Mouse (Mus musculus) intestine, embryonic 16.5 days (tissue): Measurements from ENCODE around the gene Gm17606. TPM values are rescaled to one million over a fixed set of nuclear protein-coding genes. Genes with fewer than 3 reads are reported as not detected.

Source experiments
- ATAC-seq: fragments of 200-750 bp; cut with Nextera tagmentation; 2 replicates; pipeline ENCODE4 v1.8.0; 2017; ENCODE audit warnings: moderate TSS enrichment, moderate library complexity
- H3K27ac ChIP-seq: fragments of 300-500 bp; sonication (generic); 2 replicates; pipeline ENCODE4 v1.5.1; 2014; ENCODE audit warnings: mild to moderate bottlenecking, low read length
- H3K27me3 ChIP-seq: fragments of 300-500 bp; sonication (generic); replicated peaks from 2 replicates; pipeline ENCODE4 v1.6.1; 2014; ENCODE audit warnings: low read length, control low read depth, mixed read lengths; ENCODE audit not compliant: control insufficient read depth, insufficient read depth
- H3K36me3 ChIP-seq: fragments of 300-500 bp; sonication (generic); 2 replicates; pipeline ENCODE4 v1.6.1; 2014; ENCODE audit warnings: low read length, control low read depth; ENCODE audit not compliant: control insufficient read depth, insufficient read depth
- H3K4me1 ChIP-seq: fragments of 300-500 bp; sonication (generic); 2 replicates; pipeline ENCODE4 v1.6.1; 2014; ENCODE audit warnings: low read length, control low read depth, mixed read lengths; ENCODE audit not compliant: control insufficient read depth, insufficient read depth
- H3K4me2 ChIP-seq: fragments of 300-500 bp; sonication (generic); 2 replicates; pipeline ENCODE4 v1.6.1; 2014; ENCODE audit warnings: low read depth, low read length, control low read depth
- H3K4me3 ChIP-seq: fragments of 300-500 bp; sonication (generic); 2 replicates; pipeline ENCODE4 v1.5.1; 2014; ENCODE audit warnings: mild to moderate bottlenecking, low read length
- H3K9ac ChIP-seq: fragments of 300-500 bp; sonication (generic); 2 replicates; pipeline ENCODE4 v1.6.1; 2014; ENCODE audit warnings: low read depth, low read length
- H3K9me3 ChIP-seq: fragments of 300-500 bp; sonication (generic); 2 replicates; pipeline ENCODE4 v1.6.1; 2016; ENCODE audit warnings: low read length, control low read depth; ENCODE audit not compliant: control insufficient read depth
- WGBS: fragments of 180-500 bp; shearing (Covaris S2); extraction: QIAGEN DNeasy Blood & Tissue Kit; methylation state at CpG from one replicate; pipeline ENCODE4 v1.1.7; 2014; 5-methylcytosine and 5-hydroxymethylcytosine counted together
- polyA plus RNA-seq: library from polyadenylated mRNA; unstranded; fragments of >200 nt; fragmentation: Nextera tagmentation; extraction: Ambion mirVana; gene quantifications from 2 replicates; pipeline ENCODE4 v1.2.1, GENCODE M21; 2015

Gm17606 gene
- polyA plus RNA-seq, 1 experiment from 2014 or later: not detected

DNA sequence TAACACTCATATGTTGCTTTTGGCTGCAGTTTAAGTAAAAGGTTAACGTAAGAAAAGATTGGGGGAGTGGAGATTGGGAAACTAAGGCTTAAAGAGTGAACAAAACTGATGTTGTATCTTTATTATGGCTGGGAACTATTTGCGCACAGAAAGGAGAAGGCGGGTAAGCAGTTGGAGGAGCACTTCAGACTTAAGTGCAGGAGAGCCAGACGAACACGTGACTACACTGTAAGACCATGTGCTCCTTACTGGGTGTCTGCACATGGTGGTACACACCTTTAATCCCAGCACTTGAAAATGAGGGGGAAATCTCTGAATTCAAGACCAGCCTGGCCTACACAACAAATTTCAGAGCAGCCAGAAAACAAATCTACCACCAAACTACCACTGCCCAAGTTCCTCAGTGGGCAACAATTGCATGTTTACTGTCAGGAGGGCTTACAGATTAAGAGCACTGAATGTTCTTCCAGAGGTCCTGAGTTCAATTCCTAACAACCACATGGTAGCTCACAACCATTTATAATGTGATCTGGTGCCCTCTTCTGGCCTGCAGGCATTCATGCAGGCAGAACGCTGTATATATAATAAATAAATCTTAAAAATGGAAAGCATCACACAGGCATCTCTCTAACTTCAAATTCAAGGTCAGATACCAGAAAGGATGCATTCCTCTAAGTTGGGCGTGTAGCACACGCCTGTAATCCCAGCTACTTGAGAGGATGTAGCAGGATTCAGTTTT is 6.3 kb downstream of the Gm17606 start:
- 88% methylated on average over 8 of the region's 8 CpGs for WGBS

GRCm38 (mm10) chr14:54647900-54648299 is 7.1 kb downstream of the Gm17606 start:
- H3K4me1 ChIP-seq: peaks cover 23% of the 10 kb centered on the region
- WGBS: 80% methylated on average over 4 of the region's 4 CpGs
- H3K9ac ChIP-seq: no peak overlapping the region
- H3K27ac ChIP-seq: no peak overlapping the region
- no peak overlapping the region for H3K4me2 ChIP-seq
- H3K36me3 ChIP-seq: peaks cover 50% of the 10 kb centered on the region
- no peaks in the 10 kb centered on the region for H3K9me3 ChIP-seq
- H3K4me3 ChIP-seq: no peak overlapping the region
- no peaks in the 10 kb centered on the region for H3K27me3 ChIP-seq
- no peak for ATAC-seq

More for the DNA sequence above, 6.3 kb downstream of the Gm17606 start:
- peaks cover 14% of the 10 kb centered on the region for H3K4me1 ChIP-seq
- H3K27ac ChIP-seq: no peak overlapping the region
- H3K4me3 ChIP-seq: no peak overlapping the region
- H3K36me3 ChIP-seq: peaks cover 50% of the 10 kb centered on the region
- no peak overlapping the region for H3K9ac ChIP-seq
- H3K4me2 ChIP-seq: no peak overlapping the region
- H3K27me3 ChIP-seq: no peaks in the 10 kb centered on the region
- no peak for ATAC-seq
- H3K9me3 ChIP-seq: no peaks in the 10 kb centered on the region

GRCm38 (mm10) chr14:54650621-54651454 is 10.1 kb downstream of the Gm17606 start:
- Histone ChIP-seq H3K36me3 (peaks cover 37% of the 10 kb centered on the region), H3K9ac (no peak overlapping the region), H3K27ac (no peak overlapping the region), H3K9me3 (no peaks in the 10 kb centered on the region), H3K4me1 (peaks cover 31% of the 10 kb centered on the region), H3K27me3 (no peaks in the 10 kb centered on the region), H3K4me2 (no peak overlapping the region), H3K4me3 (no peak overlapping the region)
- peak; percentile 45 for ATAC-seq
- 60% methylated on average over 23 of the region's 23 CpGs for WGBS

GRCm38 (mm10) chr14:54651556-54651955 is 10.8 kb downstream of the Gm17606 start:
- no peaks in the 10 kb centered on the region for H3K9me3 ChIP-seq
- ATAC-seq: no peak
- peaks cover 31% of the 10 kb centered on the region for H3K4me1 ChIP-seq
- peak overlapping the region; percentile 27; the same call in 1 of the 2 replicates for H3K9ac ChIP-seq
- H3K36me3 ChIP-seq: peaks cover 37% of the 10 kb centered on the region
- 67% methylated on average over 4 of the region's 4 CpGs for WGBS
- H3K4me2 ChIP-seq: no peak overlapping the region
- H3K27ac ChIP-seq: no peak overlapping the region
- no peaks in the 10 kb centered on the region for H3K27me3 ChIP-seq
- H3K4me3 ChIP-seq: no peak overlapping the region

GRCm38 (mm10) chr14:54652787-54653186 is 12.0 kb downstream of the Gm17606 start:
- peaks cover 37% of the 10 kb centered on the region for H3K36me3 ChIP-seq
- H3K9me3 ChIP-seq: no peaks in the 10 kb centered on the region
- no peak for ATAC-seq
- under 1% methylated on average over 7 of the region's 7 CpGs for WGBS
- peaks cover 31% of the 10 kb centered on the region for H3K4me1 ChIP-seq
- no peaks in the 10 kb centered on the region for H3K27me3 ChIP-seq
- H3K9ac ChIP-seq: peak overlapping the region; percentile 85
- peak overlapping the region; percentile 70 for H3K4me3 ChIP-seq
- H3K4me2 ChIP-seq: peak overlapping the region; percentile 87
- peak overlapping the region; percentile 81 for H3K27ac ChIP-seq

DNA sequence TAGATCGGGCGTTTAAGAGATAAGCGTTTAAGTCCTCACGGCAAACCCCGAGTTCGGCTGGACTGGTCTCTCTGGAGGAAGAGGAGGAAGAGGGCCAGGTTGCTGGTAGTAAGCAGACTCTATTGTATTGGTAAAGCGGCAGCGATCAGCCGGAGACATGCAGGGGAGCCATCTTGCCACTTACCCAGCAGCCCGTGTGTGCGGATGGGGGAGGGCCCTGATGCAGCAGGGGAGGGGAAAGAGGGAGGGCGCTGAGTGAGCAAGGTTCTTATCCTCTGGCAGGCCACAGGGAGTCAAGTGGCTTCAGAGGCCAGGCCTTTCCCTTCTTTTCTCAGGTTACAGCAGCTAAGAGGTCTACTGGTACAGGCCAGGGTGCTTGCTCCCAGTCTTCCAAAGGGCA is 12.7 kb downstream of the Gm17606 start:
- under 1% methylated on average over 12 of the region's 12 CpGs for WGBS
- H3K9me3 ChIP-seq: no peaks in the 10 kb centered on the region
- H3K9ac ChIP-seq: peak overlapping the region; percentile 85
- H3K4me2 ChIP-seq: peak overlapping the region; percentile 87
- H3K4me1 ChIP-seq: peaks cover 31% of the 10 kb centered on the region
- ATAC-seq: peak; percentile 91
- H3K36me3 ChIP-seq: peaks cover 37% of the 10 kb centered on the region
- H3K27ac ChIP-seq: peak overlapping the region; percentile 81
- H3K27me3 ChIP-seq: no peaks in the 10 kb centered on the region
- H3K4me3 ChIP-seq: peak overlapping the region; percentile 70

- no peak overlapping the region for H3K27ac ChIP-seq
- whole genome bisulfite sequencing: 87% methylated on average over 2 of the region's 2 CpGs
- no peak for ATAC-seq
- no peaks in the 10 kb centered on the region for H3K27me3 ChIP-seq
- H3K4me2 ChIP-seq: no peak overlapping the region
- no peak overlapping the region for H3K4me3 ChIP-seq
- no peaks in the 10 kb centered on the region for H3K4me1 ChIP-seq
- no peaks in the 10 kb centered on the region for H3K9me3 ChIP-seq
- no peak overlapping the region for H3K9ac ChIP-seq
- peaks cover 42% of the 10 kb centered on the region for H3K36me3 ChIP-seq
Observed at GRCm38 (mm10) chr14:54660009-54660408, 19.3 kb downstream of the Gm17606 start.

DNA sequence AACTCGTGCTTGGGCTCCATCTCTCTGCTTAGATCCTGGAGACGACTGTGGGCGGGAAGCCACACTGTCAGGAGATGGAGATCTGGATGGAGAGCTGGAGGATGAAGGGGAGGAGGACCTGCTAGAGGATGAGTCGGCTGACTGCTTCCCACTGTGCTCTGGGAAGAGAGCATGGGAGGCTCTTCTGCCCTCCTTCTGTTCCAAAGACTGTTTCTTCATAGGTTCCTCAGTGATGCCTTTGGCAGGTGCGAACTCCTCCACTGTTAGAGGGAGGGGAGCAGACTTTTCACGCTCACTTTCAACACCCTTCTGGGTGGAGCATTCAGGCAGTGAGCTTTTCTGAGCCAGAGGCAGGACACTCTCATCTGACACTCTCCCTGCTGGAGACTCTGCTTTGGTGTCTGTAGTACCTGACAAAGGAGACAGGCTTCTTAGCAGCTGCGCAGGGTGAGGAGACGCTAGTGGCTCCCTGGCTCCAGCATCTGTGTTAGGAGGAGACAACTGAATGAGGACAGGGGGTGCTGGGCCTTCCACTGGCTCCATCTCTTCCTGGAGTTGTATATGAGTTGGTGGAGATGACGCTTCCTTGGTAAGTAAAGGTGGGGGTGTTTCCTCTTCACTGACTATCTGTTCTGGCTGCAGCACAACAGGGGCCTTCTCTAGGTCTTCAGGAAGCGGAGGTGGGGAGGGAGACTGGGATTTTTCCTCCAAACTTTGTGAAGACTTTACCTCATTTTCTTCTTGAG is 23.9 kb downstream of the Gm17606 start:
- peaks cover 28% of the 10 kb centered on the region for H3K36me3 ChIP-seq
- H3K9ac ChIP-seq: no peak overlapping the region
- no peak overlapping the region for H3K4me3 ChIP-seq
- ATAC-seq: no peak
- H3K4me2 ChIP-seq: no peak overlapping the region
- no peaks in the 10 kb centered on the region for H3K27me3 ChIP-seq
- WGBS: 91% methylated on average over 10 of the region's 10 CpGs
- no peak overlapping the region for H3K27ac ChIP-seq
- H3K4me1 ChIP-seq: no peaks in the 10 kb centered on the region
- H3K9me3 ChIP-seq: no peaks in the 10 kb centered on the region

DNA sequence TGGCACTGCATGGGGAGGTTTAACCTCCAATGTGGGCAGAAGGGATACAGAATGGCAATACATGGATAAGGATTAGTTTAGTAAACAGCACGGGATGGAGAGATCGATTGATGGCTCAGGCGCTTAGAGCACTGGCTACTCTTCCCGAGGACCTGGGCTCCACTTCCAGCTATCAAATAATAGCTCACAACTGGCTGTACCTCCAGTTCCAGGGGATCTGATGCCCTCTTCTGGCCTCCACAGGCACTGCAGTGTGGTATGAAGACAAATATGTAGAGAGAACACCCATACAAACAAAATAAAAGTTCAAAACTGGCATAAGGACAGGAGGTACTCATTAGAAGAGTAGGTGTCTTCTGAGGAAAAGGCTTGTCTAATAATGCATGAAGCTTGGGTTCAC is 28.6 kb downstream of the Gm17606 start:
- peaks cover 11% of the 10 kb centered on the region for H3K36me3 ChIP-seq
- no peak for ATAC-seq

More for the DNA sequence above, 28.6 kb downstream of the Gm17606 start:
- H3K27me3 ChIP-seq: no peaks in the 10 kb centered on the region
- no peaks in the 10 kb centered on the region for H3K4me1 ChIP-seq
- no peak overlapping the region for H3K9ac ChIP-seq
- no peak overlapping the region for H3K27ac ChIP-seq
- no peak overlapping the region for H3K4me3 ChIP-seq
- WGBS: 77% methylated on average over 4 of the region's 4 CpGs
- no peaks in the 10 kb centered on the region for H3K9me3 ChIP-seq
- H3K4me2 ChIP-seq: no peak overlapping the region
